Mouse (Mus musculus) kidney, adult 2 months (tissue): ENCODE results near the gene Olfml2b.

Source experiments
- CTCF ChIP-seq: fragments of 200-500 bp; conservative IDR thresholded peaks from 2 replicates; pipeline ENCODE4 v1.5.1; 2011; ENCODE audit warnings: low read depth, mild to moderate bottlenecking, control low read depth, low read length, moderate library complexity, mixed read lengths; ENCODE audit not compliant: insufficient read depth, insufficient read length
- POLR2A ChIP-seq: fragments of 200-500 bp; IDR thresholded peaks from one replicate; pipeline ENCODE4 v1.6.1; 2011; ENCODE audit warnings: low read depth, low read length, control low read depth

GRCm38 (mm10) chr1:170646606-170647287, 2.4 kb downstream of the Olfml2b start:
- TF ChIP-seq POLR2A (no peak), CTCF (no peak)
